Mouse (Mus musculus): ENCODE results near the gene Nhsl2. TPM values are rescaled to one million over a fixed set of nuclear protein-coding genes. Genes with fewer than 3 reads are reported as not detected.
A peak's percentile ranks its signal among the peaks of the same experiment; 100 is the strongest.

Nhsl2 gene
- polyA plus RNA-seq, 1 experiment, result 13.1 TPM

DNA sequence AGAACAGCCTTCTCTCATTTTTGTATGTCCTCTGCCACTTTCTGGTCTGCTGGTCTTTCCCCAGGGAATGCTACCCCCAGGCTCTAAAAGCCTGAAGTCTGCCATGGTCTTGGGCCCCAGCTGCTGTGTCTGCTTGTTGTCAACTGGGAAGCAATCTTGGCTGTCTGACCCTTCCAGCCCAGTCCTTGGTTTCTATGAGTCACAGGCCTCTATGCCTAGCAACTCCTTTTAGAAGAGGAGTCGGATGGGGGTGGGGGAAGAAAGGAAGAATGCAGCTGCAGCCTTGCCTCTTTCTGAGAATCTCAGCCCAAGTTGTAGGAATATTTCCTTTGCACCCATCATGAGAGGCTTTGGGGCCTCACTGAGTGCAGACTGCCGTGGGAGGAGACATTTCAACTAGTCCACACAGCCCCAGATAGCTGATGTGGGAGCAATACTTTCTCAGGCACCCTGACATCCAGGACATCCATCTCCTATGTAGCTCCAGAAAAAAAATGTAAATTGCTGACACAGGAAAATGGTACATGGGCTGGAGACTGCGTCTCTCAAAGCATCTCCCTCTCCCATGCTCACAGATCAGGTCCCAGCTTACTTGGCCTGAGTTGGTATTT, 33.1 kb downstream of the Nhsl2 start:
- Histone ChIP-seq H3K27me3 (ENCODE audit: control insufficient read depth, insufficient read depth, low read length) (no peaks in the 10 kb centered on the region), H3K4me3 (replicated peaks; ENCODE audit: insufficient read depth, low read depth, low read length) (no peak overlapping the region)
- 46% methylated on average over 3 of the region's 3 CpGs for WGBS

DNA sequence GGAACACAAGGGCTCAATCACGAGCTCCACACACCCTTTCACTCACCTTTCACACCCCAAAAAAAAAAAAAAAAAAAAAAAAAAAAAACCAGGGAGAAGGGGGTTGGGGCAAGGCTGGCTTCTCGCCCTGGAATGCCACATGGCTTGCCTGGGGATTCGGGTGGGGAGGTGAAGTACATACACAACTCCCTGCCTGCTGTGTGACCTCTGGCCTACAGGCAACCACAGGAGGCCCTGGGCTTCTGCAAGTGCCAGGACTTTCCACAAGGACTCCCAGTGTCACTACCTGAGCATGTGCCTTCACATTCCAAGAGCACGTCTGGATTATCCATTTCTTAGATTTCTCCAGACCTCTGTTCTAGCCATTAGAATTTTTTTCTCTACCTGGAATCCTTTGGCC, 40.2 kb downstream of the Nhsl2 start:
- 27% methylated on average over 4 of the region's 4 CpGs for whole genome bisulfite sequencing
- TF ChIP-seq CTCF (IDR thresholded peaks at IDR 0.05; ENCODE audit: borderline replicate concordance, insufficient read depth, low read depth, low read length) (no peak), POLR2A (IDR thresholded peaks at IDR 0.05; ENCODE audit: borderline replicate concordance, insufficient read depth, low read length) (no peak)
- Histone ChIP-seq H3K4me1 (ENCODE audit: control insufficient read depth, insufficient read depth, low read length) (peaks cover 20% of the 10 kb centered on the region), H3K27me3 (ENCODE audit: control insufficient read depth, insufficient read depth, low read length) (no peaks in the 10 kb centered on the region), H3K4me3 (replicated peaks; ENCODE audit: insufficient read depth, low read depth, low read length) (no peak overlapping the region), H3K27ac (ENCODE audit: insufficient read depth, low read length) (no peak overlapping the region)
- DNase-seq, result no peak

More for the DNA sequence above, 33.1 kb downstream of the Nhsl2 start:
- TF ChIP-seq CTCF (IDR thresholded peaks at IDR 0.05; ENCODE audit: borderline replicate concordance, insufficient read depth, low read depth, low read length) (no peak), POLR2A (IDR thresholded peaks at IDR 0.05; ENCODE audit: borderline replicate concordance, insufficient read depth, low read length) (no peak)
- Histone ChIP-seq H3K4me1 (ENCODE audit: control insufficient read depth, insufficient read depth, low read length) (peaks cover 3% of the 10 kb centered on the region; the same call in 1 of the 2 replicates), H3K27ac (ENCODE audit: insufficient read depth, low read length) (no peak overlapping the region)
- DNase-seq, result no peak

DNA sequence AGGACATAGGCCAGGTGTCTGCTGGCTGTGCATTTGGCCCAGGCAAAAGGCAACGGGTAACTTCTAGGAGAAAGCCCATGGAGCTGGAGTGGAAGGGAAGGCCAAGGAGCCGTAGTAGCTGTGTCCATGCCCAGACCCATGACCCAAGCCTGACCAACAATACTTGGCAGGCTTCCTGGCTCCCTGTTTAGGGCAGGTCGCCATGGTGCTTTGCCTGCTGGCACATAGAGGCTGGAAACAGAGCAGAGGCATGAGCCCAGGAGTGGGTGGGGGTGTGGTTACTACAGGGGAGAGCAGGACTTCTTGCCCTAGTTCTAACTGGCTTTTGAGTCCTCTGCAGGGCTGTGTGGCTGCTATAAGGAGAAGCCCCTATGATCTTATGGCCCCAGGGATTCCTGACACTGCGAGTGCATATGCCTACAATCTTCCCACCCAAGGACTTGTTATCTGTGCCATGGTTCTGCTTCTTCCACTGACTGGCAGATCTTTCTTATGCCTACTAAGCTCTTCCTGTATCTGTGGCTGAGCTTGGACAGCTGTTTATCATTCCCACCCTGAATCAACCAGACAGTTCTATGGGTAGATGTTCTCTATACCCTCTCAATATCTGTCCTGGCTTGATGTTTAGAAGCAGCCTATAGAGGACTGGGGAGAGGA, 40.8 kb downstream of the Nhsl2 start:
- no peak for TF ChIP-seq CTCF (IDR thresholded peaks at IDR 0.05; ENCODE audit: borderline replicate concordance, insufficient read depth, low read depth, low read length)
- no peak for TF ChIP-seq POLR2A (IDR thresholded peaks at IDR 0.05; ENCODE audit: borderline replicate concordance, insufficient read depth, low read length)
- Histone ChIP-seq H3K27ac (ENCODE audit: insufficient read depth, low read length) (no peak overlapping the region), H3K27me3 (ENCODE audit: control insufficient read depth, insufficient read depth, low read length) (no peaks in the 10 kb centered on the region), H3K4me3 (replicated peaks; ENCODE audit: insufficient read depth, low read depth, low read length) (no peak overlapping the region), H3K4me1 (ENCODE audit: control insufficient read depth, insufficient read depth, low read length) (peaks cover 20% of the 10 kb centered on the region)
- peak; percentile 88 to 89 for DNase-seq
- WGBS, result 18% methylated on average over 4 of the region's 4 CpGs

DNA sequence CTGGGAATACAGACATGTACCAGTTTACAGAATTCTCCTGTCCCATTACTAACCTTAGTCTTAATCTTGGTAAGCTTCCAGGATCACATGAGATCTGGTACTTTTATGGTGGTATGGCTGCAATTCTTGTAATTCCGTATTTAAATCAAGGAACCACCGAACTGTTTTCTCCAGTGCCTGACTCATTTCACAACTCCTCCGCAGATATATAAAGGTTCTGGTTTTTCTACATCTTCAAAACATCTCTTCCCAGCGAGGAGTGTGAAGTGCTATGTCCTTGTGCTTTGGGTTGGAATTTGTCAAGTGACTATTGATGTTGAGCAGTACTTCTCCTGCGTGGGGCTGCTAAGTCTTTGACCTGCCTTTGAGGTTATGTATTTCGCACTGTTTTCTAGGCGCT, 44.6 kb downstream of the Nhsl2 start:
- no peak for TF ChIP-seq CTCF (IDR thresholded peaks at IDR 0.05; ENCODE audit: borderline replicate concordance, insufficient read depth, low read depth, low read length)
- TF ChIP-seq POLR2A (IDR thresholded peaks at IDR 0.05; ENCODE audit: borderline replicate concordance, insufficient read depth, low read length), result no peak
- WGBS, result 91% methylated on average over 7 of the region's 7 CpGs

DNA sequence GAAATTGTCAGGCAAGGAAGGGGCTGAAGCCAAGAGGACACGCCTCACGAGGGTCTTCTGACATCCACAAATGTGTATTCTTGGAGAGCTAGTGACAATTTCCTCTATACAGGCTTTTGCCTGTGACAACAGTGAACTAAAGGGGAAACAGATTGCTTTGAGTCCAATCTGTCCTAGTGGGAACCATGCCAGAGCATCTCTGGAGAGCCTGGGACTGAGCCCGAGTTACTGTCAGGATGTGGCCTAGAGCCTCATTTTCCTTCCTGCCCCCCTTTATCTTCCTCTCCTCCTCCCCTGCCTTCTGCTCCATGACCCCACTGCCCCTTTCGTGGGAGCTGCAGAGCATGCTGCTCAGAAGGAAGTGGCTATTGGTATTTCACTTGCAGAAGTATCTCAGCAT, 49.2 kb downstream of the Nhsl2 start:
- TF ChIP-seq POLR2A (IDR thresholded peaks at IDR 0.05; ENCODE audit: borderline replicate concordance, insufficient read depth, low read length) (no peak), CTCF (IDR thresholded peaks at IDR 0.05; ENCODE audit: borderline replicate concordance, insufficient read depth, low read depth, low read length) (no peak)
- H3K4me3 ChIP-seq (replicated peaks; ENCODE audit: insufficient read depth, low read depth, low read length), result no peak overlapping the region
- H3K27ac ChIP-seq (ENCODE audit: insufficient read depth, low read length), result 0 out of 2 replicates have a peak overlapping the region, but pooled peaks have one; percentile 11
- no peaks in the 10 kb centered on the region for H3K27me3 ChIP-seq (ENCODE audit: control insufficient read depth, insufficient read depth, low read length)
- DNase-seq, result peak; percentile 75 to 90
- peaks cover 22% of the 10 kb centered on the region for H3K4me1 ChIP-seq (ENCODE audit: control insufficient read depth, insufficient read depth, low read length)
- 7% methylated on average over 4 of the region's 4 CpGs for WGBS

More for the DNA sequence above, 44.6 kb downstream of the Nhsl2 start:
- Histone ChIP-seq H3K4me1 (ENCODE audit: control insufficient read depth, insufficient read depth, low read length) (peaks cover 21% of the 10 kb centered on the region), H3K4me3 (replicated peaks; ENCODE audit: insufficient read depth, low read depth, low read length) (no peak overlapping the region), H3K27me3 (ENCODE audit: control insufficient read depth, insufficient read depth, low read length) (no peaks in the 10 kb centered on the region), H3K27ac (ENCODE audit: insufficient read depth, low read length) (no peak overlapping the region)
- no peak for DNase-seq

DNA sequence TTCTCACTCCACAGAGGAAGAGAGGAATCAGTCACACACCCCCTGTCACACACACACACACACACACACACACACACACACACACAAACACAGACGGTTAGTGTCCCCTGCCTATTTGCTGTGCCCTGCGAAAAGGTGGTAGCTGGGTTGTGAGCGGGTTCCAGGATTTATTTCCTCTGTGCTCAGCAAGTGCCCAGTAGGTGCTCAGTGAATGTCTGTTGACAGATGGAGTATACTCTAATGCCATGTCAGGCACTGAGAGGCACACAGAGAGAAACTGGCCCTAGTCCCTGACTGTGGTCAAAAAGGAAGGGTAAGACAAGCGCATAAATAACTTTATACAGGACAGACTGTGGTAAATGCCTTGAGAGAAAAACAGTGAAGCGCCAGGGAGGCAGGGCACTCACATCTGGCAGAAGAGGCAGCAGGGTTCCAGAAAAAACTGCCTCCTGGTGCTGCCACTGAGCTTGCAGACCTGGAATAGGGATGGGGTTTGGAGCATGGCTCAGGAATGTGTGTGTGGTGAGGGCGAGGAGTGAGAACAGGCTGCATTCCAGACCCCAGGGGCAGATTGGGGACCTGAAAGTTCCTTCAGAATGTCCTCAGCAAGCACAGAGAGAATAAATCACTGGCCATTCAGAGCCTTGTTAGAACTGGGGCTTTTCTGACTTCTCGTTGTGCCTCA, 52.8 kb downstream of the Nhsl2 start:
- peak overlapping the region; percentile 79; the same call in 1 of the 2 replicates for H3K27ac ChIP-seq (ENCODE audit: insufficient read depth, low read length)
- 13% methylated on average over 7 of the region's 7 CpGs for WGBS
- no peaks in the 10 kb centered on the region for H3K27me3 ChIP-seq (ENCODE audit: control insufficient read depth, insufficient read depth, low read length)
- TF ChIP-seq POLR2A (IDR thresholded peaks at IDR 0.05; ENCODE audit: borderline replicate concordance, insufficient read depth, low read length), result no peak
- no peak for TF ChIP-seq CTCF (IDR thresholded peaks at IDR 0.05; ENCODE audit: borderline replicate concordance, insufficient read depth, low read depth, low read length)
- peaks cover 23% of the 10 kb centered on the region for H3K4me1 ChIP-seq (ENCODE audit: control insufficient read depth, insufficient read depth, low read length)
- H3K4me3 ChIP-seq (replicated peaks; ENCODE audit: insufficient read depth, low read depth, low read length), result no peak overlapping the region
- peak; percentile 48 to 84 for DNase-seq

DNA sequence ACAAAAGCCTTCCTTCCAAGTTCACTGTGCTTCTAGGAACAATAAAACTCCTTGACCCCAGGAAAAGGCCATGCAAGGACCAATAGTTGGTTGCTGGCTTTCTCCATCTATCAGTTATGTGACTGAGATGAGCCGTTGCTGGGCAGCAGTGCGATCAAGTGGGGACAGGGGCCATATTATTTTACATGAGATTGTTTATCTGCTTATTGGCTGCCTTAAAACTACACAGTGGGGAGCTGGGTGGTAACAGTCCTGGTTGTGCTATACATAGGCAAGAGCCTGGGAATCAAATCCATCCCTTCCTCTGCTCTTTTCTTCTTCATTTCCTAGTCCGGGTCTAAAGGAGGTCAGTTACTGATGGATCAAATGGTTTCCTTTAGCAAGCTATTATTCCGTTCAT, 53.4 kb downstream of the Nhsl2 start:
- DNase-seq, result peak in 1 of 2 experiments; percentile 5
- 48% methylated on average over 4 of the region's 4 CpGs for WGBS
- Histone ChIP-seq H3K4me3 (replicated peaks; ENCODE audit: insufficient read depth, low read depth, low read length) (no peak overlapping the region), H3K27ac (ENCODE audit: insufficient read depth, low read length) (0 out of 2 replicates have a peak overlapping the region, but pooled peaks have one; percentile 79), H3K27me3 (ENCODE audit: control insufficient read depth, insufficient read depth, low read length) (no peaks in the 10 kb centered on the region), H3K4me1 (ENCODE audit: control insufficient read depth, insufficient read depth, low read length) (peaks cover 21% of the 10 kb centered on the region)
- no peak for TF ChIP-seq CTCF (IDR thresholded peaks at IDR 0.05; ENCODE audit: borderline replicate concordance, insufficient read depth, low read depth, low read length)
- no peak for TF ChIP-seq POLR2A (IDR thresholded peaks at IDR 0.05; ENCODE audit: borderline replicate concordance, insufficient read depth, low read length)

Measured in cerebellum, adult 2 months (tissue).